Mouse (Mus musculus) T-helper 2 cell (primary cell): Measurements from ENCODE around the gene Irx1.

Source experiments
- in situ Hi-C: fragments of 300-600 bp; cut with MboI, MseI; formaldehyde crosslinking; loops from one replicate; pipeline ENCODE4 v1.15.1; 2025; ENCODE audit warnings: high pct_unique_total_duplicates

Irx1 gene

DNA sequence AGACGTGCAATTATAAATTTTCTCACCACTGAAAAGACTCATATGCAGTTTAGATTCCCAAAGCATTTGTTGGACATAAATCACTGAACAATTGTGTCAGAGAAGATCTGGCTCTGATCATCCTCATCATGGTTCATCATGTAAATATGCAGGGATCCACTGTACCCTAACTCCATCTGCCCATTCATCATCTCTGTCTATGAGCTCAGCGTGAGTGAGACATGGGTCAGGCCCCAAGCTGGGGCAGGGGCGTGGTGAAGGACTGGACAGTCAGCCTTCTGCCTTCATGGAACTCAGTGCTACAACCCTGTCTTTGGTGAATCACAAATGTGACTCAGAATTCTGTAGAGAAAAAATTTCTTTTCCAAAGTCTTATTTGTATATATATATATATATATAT is 53.2 kb downstream of the Irx1 start:
- in situ Hi-C loops: no loop called here
